Mouse (Mus musculus): ENCODE results near the gene Acvr2a. TPM values are rescaled to one million over a fixed set of nuclear protein-coding genes. Genes with fewer than 3 reads are reported as not detected.
A peak's percentile ranks its signal among the peaks of the same experiment; 100 is the strongest.

The Acvr2a gene
- 39.7 and 45.6 TPM in 2 replicates for polyA plus RNA-seq (2014; fragmentation: Nextera tagmentation; extraction: Ambion mirVana)

DNA sequence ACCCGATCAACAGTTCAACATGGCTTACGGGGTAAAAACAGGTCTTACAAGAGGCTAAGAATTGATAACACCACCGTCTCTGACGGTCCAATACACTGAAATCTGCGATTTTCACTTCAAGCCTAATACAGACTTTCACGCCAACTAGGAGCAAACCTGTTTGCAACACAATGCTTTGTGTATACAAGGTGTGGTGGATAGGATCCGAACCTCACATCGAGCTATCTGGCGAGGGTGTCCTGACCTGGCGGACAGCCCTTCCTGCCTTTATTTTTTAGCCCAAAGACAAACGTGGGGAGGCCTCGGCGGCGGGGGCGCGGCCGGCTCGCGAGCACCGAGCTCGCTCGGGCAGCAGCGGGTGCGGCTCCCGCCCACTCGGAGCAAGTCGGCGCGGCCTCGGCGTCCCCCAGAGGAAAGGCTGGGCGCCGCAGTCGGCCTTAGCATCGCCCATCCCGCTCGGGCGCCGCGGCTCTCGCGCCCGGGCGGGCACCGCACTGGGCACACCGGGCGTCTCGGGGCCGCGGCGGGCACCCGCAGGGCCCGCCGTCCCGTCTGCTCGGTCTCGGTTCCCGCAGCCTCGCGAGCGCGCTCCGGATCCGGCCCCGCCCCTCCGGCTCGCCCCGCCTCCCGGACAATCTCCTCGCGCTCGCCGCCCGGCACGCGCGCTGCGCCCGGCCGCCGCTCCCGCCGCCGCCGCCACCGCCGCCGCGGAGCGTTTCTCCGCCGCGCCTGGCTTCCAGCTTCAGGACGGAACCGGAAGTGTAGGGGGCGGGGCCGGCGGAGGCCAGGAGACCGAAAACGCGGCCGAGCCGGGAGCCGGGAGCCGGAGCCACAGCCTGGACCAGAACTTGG, at the start of gene Acvr2a:
TSS of gene Acvr2a (plus strand) at position 739 of the 852 bp plus-strand sequence.
- H3K4me1 ChIP-seq (ENCODE audit: control insufficient read depth, insufficient read depth, low read length): peaks cover 6% of the 10 kb centered on the region; the same call in 1 of the 2 replicates
- H3K4me3 ChIP-seq (ENCODE audit: low read depth, low read length): peak within 1 kb of the TSS; percentile 89
- H3K27me3 ChIP-seq (replicated peaks; ENCODE audit: control insufficient read depth, insufficient read depth, low read length): no peaks in the 10 kb centered on the region
- ATAC-seq (peak; percentile 93), DNase-seq (ENCODE audit: low spot score) (peak; percentile 94)
- peak within 1 kb of the TSS; percentile 70 for H3K4me2 ChIP-seq (ENCODE audit: low read length)
- under 1% methylated on average over 65 of the region's 105 CpGs for WGBS
- H3K36me3 ChIP-seq (ENCODE audit: control insufficient read depth, insufficient read depth, low read length): no peaks in the 10 kb centered on the region
- H3K27ac ChIP-seq (ENCODE audit: low read depth, low read length): peak within 1 kb of the TSS; percentile 98
- H3K9ac ChIP-seq (ENCODE audit: low read length): peak within 1 kb of the TSS; percentile 94
- no peaks in the 10 kb centered on the region for H3K9me3 ChIP-seq (replicated peaks; ENCODE audit: control insufficient read depth, low read length)

DNA sequence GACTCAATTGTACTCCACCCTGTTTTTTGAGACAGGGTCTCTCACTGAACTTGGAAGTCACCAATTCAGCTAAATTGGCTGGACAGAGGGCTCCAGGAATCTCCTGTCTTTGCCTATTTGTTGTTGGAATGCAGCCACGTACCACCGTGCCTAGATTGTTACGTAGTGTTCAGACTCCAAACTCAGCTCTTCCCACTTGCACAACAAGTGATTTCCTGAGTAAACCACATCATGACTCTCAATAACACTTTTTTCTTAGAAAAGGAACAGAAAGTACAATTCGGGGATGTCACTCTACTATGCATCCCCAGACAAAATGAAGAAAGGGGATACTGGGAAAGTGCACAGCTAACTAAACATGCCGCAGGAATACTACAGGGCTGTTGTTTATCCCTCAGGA, 47.4 kb upstream of the Acvr2a start:
- Histone ChIP-seq H3K4me3 (ENCODE audit: low read depth, low read length) (no peak overlapping the region), H3K9me3 (replicated peaks; ENCODE audit: control insufficient read depth, low read length) (no peaks in the 10 kb centered on the region), H3K36me3 (ENCODE audit: control insufficient read depth, insufficient read depth, low read length) (no peaks in the 10 kb centered on the region), H3K27ac (ENCODE audit: low read depth, low read length) (no peak overlapping the region), H3K9ac (ENCODE audit: low read length) (no peak overlapping the region), H3K4me2 (ENCODE audit: low read length) (no peak overlapping the region), H3K27me3 (replicated peaks; ENCODE audit: control insufficient read depth, insufficient read depth, low read length) (no peaks in the 10 kb centered on the region), H3K4me1 (ENCODE audit: control insufficient read depth, insufficient read depth, low read length) (no peaks in the 10 kb centered on the region)
- no peak for ATAC-seq
- no peak for DNase-seq (ENCODE audit: low spot score)
- WGBS: 87% methylated on average over 5 of the region's 5 CpGs

DNA sequence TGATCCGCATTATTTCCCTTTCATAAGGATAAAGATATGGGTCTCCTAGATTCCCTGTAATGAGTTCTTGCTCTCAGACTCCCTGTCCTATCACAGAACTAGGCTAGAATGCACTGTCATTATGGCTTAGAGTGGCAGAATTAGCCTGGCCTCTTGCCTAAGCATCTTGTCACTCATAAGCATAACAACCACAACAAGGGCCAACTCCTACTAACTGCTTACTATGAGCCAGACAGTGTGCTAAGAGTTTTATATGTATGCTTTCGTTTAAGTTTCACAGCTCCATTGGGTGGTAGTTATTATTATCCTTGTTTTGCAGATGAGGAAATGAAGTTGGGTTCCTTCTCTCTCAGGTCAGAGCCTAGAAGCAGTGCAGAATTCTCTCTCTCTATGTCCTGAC, 46.1 kb upstream of the Acvr2a start:
- Histone ChIP-seq H3K27me3 (replicated peaks; ENCODE audit: control insufficient read depth, insufficient read depth, low read length) (no peaks in the 10 kb centered on the region), H3K9me3 (replicated peaks; ENCODE audit: control insufficient read depth, low read length) (no peaks in the 10 kb centered on the region), H3K27ac (ENCODE audit: low read depth, low read length) (no peak overlapping the region), H3K4me1 (ENCODE audit: control insufficient read depth, insufficient read depth, low read length) (no peaks in the 10 kb centered on the region), H3K36me3 (ENCODE audit: control insufficient read depth, insufficient read depth, low read length) (no peaks in the 10 kb centered on the region), H3K4me2 (ENCODE audit: low read length) (no peak overlapping the region), H3K9ac (ENCODE audit: low read length) (no peak overlapping the region), H3K4me3 (ENCODE audit: low read depth, low read length) (no peak overlapping the region)
- DNase-seq (ENCODE audit: low spot score) (peak; percentile 67), ATAC-seq (peak; percentile 68; the same call in 1 of the 2 replicates)
- 79% methylated on average over 2 of the region's 2 CpGs for WGBS

DNA sequence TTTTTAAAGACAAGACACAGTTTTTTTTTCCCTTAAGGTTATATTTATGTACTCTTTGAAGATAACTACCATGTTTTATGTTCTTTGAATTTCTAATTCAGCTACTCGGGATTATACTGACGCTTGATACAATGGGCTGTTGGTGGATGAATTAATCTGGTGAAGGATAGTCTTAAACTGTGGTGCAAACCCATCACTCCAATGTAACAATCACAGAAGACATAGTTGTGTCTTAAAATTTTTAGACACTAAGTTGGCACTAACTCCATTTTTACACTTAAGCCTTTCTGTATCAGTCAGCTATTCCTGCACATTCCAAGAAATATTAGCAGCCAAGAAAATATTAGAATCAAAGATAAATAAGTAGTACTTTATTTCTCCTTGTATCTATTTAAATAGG, 45.7 kb upstream of the Acvr2a start:
- Histone ChIP-seq H3K27ac (ENCODE audit: low read depth, low read length) (no peak overlapping the region), H3K4me1 (ENCODE audit: control insufficient read depth, insufficient read depth, low read length) (no peaks in the 10 kb centered on the region), H3K9ac (ENCODE audit: low read length) (no peak overlapping the region), H3K27me3 (replicated peaks; ENCODE audit: control insufficient read depth, insufficient read depth, low read length) (no peaks in the 10 kb centered on the region), H3K9me3 (replicated peaks; ENCODE audit: control insufficient read depth, low read length) (no peaks in the 10 kb centered on the region), H3K4me2 (ENCODE audit: low read length) (no peak overlapping the region), H3K36me3 (ENCODE audit: control insufficient read depth, insufficient read depth, low read length) (no peaks in the 10 kb centered on the region), H3K4me3 (ENCODE audit: low read depth, low read length) (no peak overlapping the region)
- no peak for ATAC-seq
- DNase-seq (ENCODE audit: low spot score): no peak
- 77% methylated on average over 2 of the region's 2 CpGs for WGBS

DNA sequence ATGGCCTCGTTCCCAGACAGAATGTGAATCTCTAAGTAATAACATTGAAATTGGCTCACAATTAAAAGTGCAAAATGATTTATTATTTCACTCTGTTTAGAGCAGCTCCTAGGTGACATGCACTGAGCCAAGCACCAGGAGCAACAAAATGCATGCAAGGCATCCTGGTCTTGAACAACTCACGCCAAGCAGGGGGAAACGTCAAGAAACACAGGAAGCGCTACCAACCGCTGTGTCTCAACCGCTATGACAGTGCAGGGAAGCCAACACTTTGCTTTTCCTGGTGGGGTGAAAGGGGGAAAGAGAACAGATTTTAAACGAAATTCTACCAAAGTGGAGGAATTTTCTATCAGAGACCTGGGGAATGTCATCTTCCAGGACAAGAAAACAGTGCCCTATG, 43.8 kb upstream of the Acvr2a start:
- Histone ChIP-seq H3K9ac (ENCODE audit: low read length) (no peak overlapping the region), H3K27ac (ENCODE audit: low read depth, low read length) (no peak overlapping the region), H3K27me3 (replicated peaks; ENCODE audit: control insufficient read depth, insufficient read depth, low read length) (no peaks in the 10 kb centered on the region), H3K9me3 (replicated peaks; ENCODE audit: control insufficient read depth, low read length) (no peaks in the 10 kb centered on the region), H3K4me1 (ENCODE audit: control insufficient read depth, insufficient read depth, low read length) (no peaks in the 10 kb centered on the region), H3K36me3 (ENCODE audit: control insufficient read depth, insufficient read depth, low read length) (no peaks in the 10 kb centered on the region), H3K4me2 (ENCODE audit: low read length) (no peak overlapping the region), H3K4me3 (ENCODE audit: low read depth, low read length) (no peak overlapping the region)
- WGBS: 86% methylated on average over 7 of the region's 7 CpGs
- ATAC-seq (no peak), DNase-seq (ENCODE audit: low spot score) (no peak)

DNA sequence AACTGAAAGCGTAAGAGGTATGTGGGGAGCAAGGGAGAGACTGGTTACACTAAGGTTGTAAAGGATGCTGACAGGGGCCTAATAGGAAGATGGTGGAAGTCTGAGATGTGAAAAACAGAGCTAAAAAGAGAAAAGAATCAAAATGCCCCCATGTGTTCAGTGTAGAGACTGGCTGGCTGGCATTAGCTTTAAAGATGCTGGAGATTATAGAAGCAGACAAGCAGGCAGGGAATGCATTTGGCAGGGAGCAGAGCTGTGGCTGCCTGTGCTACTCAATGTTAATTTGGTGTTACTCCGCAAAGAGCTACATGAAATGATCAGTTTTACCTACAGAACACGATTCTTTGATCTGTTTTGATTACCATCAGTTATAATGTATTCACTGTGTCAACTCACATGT, 43.3 kb upstream of the Acvr2a start:
- ATAC-seq (no peak), DNase-seq (ENCODE audit: low spot score) (peak; percentile 25)
- Histone ChIP-seq H3K27ac (ENCODE audit: low read depth, low read length) (no peak overlapping the region), H3K9ac (ENCODE audit: low read length) (no peak overlapping the region), H3K4me1 (ENCODE audit: control insufficient read depth, insufficient read depth, low read length) (no peaks in the 10 kb centered on the region), H3K4me2 (ENCODE audit: low read length) (no peak overlapping the region), H3K9me3 (replicated peaks; ENCODE audit: control insufficient read depth, low read length) (no peaks in the 10 kb centered on the region), H3K4me3 (ENCODE audit: low read depth, low read length) (no peak overlapping the region), H3K36me3 (ENCODE audit: control insufficient read depth, insufficient read depth, low read length) (no peaks in the 10 kb centered on the region), H3K27me3 (replicated peaks; ENCODE audit: control insufficient read depth, insufficient read depth, low read length) (no peaks in the 10 kb centered on the region)
- 82% methylated on average over 3 of the region's 3 CpGs for WGBS

DNA sequence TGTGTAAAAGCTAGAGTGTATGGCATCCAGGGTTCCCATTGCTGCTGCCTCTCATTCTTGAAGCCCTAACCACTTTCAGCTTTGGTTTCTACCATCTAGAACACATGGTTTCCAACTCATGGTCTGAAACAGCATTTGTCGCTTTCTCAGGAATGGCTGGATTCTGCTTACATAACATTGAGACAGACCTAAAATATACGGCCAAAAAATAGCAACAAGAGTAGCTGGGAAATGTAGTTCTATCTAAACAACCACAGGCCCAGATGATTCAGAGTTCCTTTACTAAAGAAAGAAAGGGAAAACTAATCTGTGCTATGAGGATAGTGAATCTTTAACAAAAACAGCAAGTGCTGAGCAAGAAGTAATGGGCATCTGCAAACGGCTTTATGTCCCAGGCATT, 38.6 kb upstream of the Acvr2a start:
- Histone ChIP-seq H3K4me3 (ENCODE audit: low read depth, low read length) (no peak overlapping the region), H3K27ac (ENCODE audit: low read depth, low read length) (no peak overlapping the region), H3K9me3 (replicated peaks; ENCODE audit: control insufficient read depth, low read length) (no peaks in the 10 kb centered on the region), H3K4me2 (ENCODE audit: low read length) (no peak overlapping the region), H3K9ac (ENCODE audit: low read length) (no peak overlapping the region), H3K4me1 (ENCODE audit: control insufficient read depth, insufficient read depth, low read length) (no peaks in the 10 kb centered on the region), H3K27me3 (replicated peaks; ENCODE audit: control insufficient read depth, insufficient read depth, low read length) (no peaks in the 10 kb centered on the region), H3K36me3 (ENCODE audit: control insufficient read depth, insufficient read depth, low read length) (no peaks in the 10 kb centered on the region)
- no peak for ATAC-seq
- WGBS: 91% methylated on average over 3 of the region's 3 CpGs
- no peak for DNase-seq (ENCODE audit: low spot score)

DNA sequence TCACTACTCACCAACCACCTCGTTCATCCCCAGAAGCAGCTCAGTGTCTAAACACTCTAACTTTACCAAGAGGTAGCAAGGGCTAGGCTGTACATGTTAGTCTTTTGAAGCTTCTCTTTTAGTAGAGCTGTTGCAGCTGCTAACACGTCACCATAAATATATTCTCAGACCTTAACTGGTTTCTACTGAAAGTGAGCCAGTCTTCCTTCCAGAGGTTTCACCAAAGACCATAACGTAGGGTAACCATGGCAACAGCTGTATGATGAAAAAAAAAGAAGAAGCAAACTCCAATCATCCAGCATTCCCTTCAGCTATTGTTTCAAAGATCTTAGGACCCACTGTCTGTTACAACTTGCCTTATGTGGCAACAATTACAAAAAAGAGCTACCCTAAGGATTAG, 25.0 kb upstream of the Acvr2a start:
- Histone ChIP-seq H3K27me3 (replicated peaks; ENCODE audit: control insufficient read depth, insufficient read depth, low read length) (no peaks in the 10 kb centered on the region), H3K4me2 (ENCODE audit: low read length) (no peak overlapping the region), H3K9me3 (replicated peaks; ENCODE audit: control insufficient read depth, low read length) (no peaks in the 10 kb centered on the region), H3K27ac (ENCODE audit: low read depth, low read length) (no peak overlapping the region), H3K4me3 (ENCODE audit: low read depth, low read length) (no peak overlapping the region), H3K36me3 (ENCODE audit: control insufficient read depth, insufficient read depth, low read length) (no peaks in the 10 kb centered on the region), H3K4me1 (ENCODE audit: control insufficient read depth, insufficient read depth, low read length) (no peaks in the 10 kb centered on the region), H3K9ac (ENCODE audit: low read length) (no peak overlapping the region)
- DNase-seq (ENCODE audit: low spot score) (no peak), ATAC-seq (no peak)
- 71% methylated on average over 3 of the region's 3 CpGs for WGBS
